Mouse (Mus musculus): ENCODE measurements around the gene Plekha7.

- no peak for TF ChIP-seq CTCF (IDR thresholded peaks at IDR 0.05)
- TF ChIP-seq EP300 (IDR thresholded peaks at IDR 0.05) = no peak
Measured at GRCm38 (mm10) chr7:116273111-116273510, 35.1 kb downstream of the Plekha7 start.
